Mouse (Mus musculus) heart, embryonic 15.5 days (tissue): ENCODE data around the gene Pde4b. TPM values are rescaled to one million over a fixed set of nuclear protein-coding genes. Genes with fewer than 3 reads are reported as not detected.
A peak's percentile ranks its signal among the peaks of the same experiment; 100 is the strongest.

Experiments
- ATAC-seq: fragments of 200-750 bp; cut with Nextera tagmentation; replicated peaks from 2 replicates; pipeline ENCODE4 v1.8.0; 2017; ENCODE audit warnings: low read depth, moderate TSS enrichment; ENCODE audit not compliant: insufficient number of reproducible peaks, insufficient read depth, low FRiP score
- H3K27ac ChIP-seq: fragments of 300-500 bp; sonication (generic); 2 replicates; pipeline ENCODE4 v1.5.1; 2015; ENCODE audit warnings: mild to moderate bottlenecking, inconsistent platforms
- H3K27me3 ChIP-seq: fragments of 300-500 bp; sonication (generic); 2 replicates; pipeline ENCODE4 v1.6.1; 2015; ENCODE audit warnings: inconsistent platforms
- H3K36me3 ChIP-seq: fragments of 300-500 bp; sonication (generic); 2 replicates; pipeline ENCODE4 v1.6.1; 2015; ENCODE audit warnings: mild to moderate bottlenecking, inconsistent platforms
- H3K4me1 ChIP-seq: fragments of 300-500 bp; sonication (generic); replicated peaks from 2 replicates; pipeline ENCODE4 v1.6.1; 2015; ENCODE audit warnings: inconsistent platforms
- H3K4me2 ChIP-seq: fragments of 300-500 bp; sonication (generic); 2 replicates; pipeline ENCODE4 v1.6.1; 2015; ENCODE audit warnings: inconsistent platforms, mild to moderate bottlenecking, moderate library complexity
- H3K4me3 ChIP-seq: fragments of 300-500 bp; sonication (generic); 2 replicates; pipeline ENCODE4 v1.5.1; 2015; ENCODE audit warnings: mild to moderate bottlenecking, inconsistent platforms
- H3K9ac ChIP-seq: fragments of 300-500 bp; sonication (generic); 2 replicates; pipeline ENCODE4 v1.6.1; 2015; ENCODE audit warnings: mild to moderate bottlenecking, inconsistent platforms
- H3K9me3 ChIP-seq: fragments of 300-500 bp; sonication (generic); replicated peaks from 2 replicates; pipeline ENCODE4 v1.6.1; 2016; ENCODE audit warnings: inconsistent platforms
- WGBS: fragments of 180-500 bp; shearing (Covaris S2); methylation state at CpG from one replicate; pipeline ENCODE4 v1.1.7; 2015; ENCODE audit warnings: mixed read lengths; 5-methylcytosine and 5-hydroxymethylcytosine counted together
- polyA plus RNA-seq: library from polyadenylated mRNA; unstranded; fragments of >200 nt; fragmentation: Nextera tagmentation; extraction: Ambion mirVana; gene quantifications from 2 replicates; pipeline ENCODE4 v1.2.1, GENCODE M21; 2015

Pde4b gene
- polyA plus RNA-seq, 1 experiment from 2014 or later, result 24.6 TPM

GRCm38 (mm10) chr4:102408938-102409337 lies 321.6 kb downstream of the Pde4b start:
- WGBS, result 20% methylated on average over 4 of the region's 4 CpGs
- Histone ChIP-seq H3K9ac (no peak overlapping the region), H3K4me1 (peaks cover 24% of the 10 kb centered on the region), H3K4me2 (0 out of 2 replicates have a peak overlapping the region, but pooled peaks have one; percentile 7), H3K27me3 (no peaks in the 10 kb centered on the region), H3K9me3 (no peaks in the 10 kb centered on the region), H3K36me3 (no peaks in the 10 kb centered on the region), H3K4me3 (no peak overlapping the region), H3K27ac (peak overlapping the region; percentile 12)
- ATAC-seq, result peak; percentile 55; the same call in 1 of the 2 replicates

GRCm38 (mm10) chr4:102413101-102413500 lies 325.8 kb downstream of the Pde4b start:
- Histone ChIP-seq H3K27me3 (no peaks in the 10 kb centered on the region), H3K4me1 (peaks cover 16% of the 10 kb centered on the region), H3K9ac (no peak overlapping the region), H3K9me3 (no peaks in the 10 kb centered on the region), H3K27ac (no peak overlapping the region), H3K4me2 (no peak overlapping the region), H3K4me3 (no peak overlapping the region), H3K36me3 (no peaks in the 10 kb centered on the region)
- ATAC-seq, result no peak
- WGBS, result 89% methylated on average over 2 of the region's 2 CpGs

DNA sequence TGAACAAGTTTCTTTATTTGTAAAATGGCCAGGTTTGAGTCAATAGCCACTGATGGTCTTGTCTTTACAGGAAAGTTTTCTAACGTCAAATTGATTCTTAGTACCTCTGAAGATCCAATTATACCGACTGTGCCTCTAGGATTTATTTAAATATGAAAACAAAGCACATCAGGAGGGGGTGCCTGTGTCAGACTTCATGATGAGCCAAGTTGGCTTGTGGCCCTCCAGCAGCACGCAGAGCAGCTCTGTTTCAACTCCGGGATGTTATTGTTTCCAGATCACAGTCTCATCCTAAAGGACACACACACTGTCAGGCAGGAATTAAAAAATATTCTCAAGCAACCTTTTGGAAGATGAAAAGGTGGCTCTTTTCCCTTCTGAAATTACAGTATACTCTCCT lies 326.5 kb downstream of the Pde4b start:
- Histone ChIP-seq H3K4me1 (peaks cover 10% of the 10 kb centered on the region), H3K27me3 (no peaks in the 10 kb centered on the region), H3K9me3 (no peaks in the 10 kb centered on the region), H3K4me3 (no peak overlapping the region), H3K9ac (no peak overlapping the region), H3K36me3 (no peaks in the 10 kb centered on the region), H3K27ac (no peak overlapping the region), H3K4me2 (no peak overlapping the region)
- no peak for ATAC-seq
- WGBS, result 53% methylated on average over 4 of the region's 4 CpGs

GRCm38 (mm10) chr4:102414610-102415009 lies 327.3 kb downstream of the Pde4b start:
- WGBS, result 84% methylated on average over 4 of the region's 4 CpGs

DNA sequence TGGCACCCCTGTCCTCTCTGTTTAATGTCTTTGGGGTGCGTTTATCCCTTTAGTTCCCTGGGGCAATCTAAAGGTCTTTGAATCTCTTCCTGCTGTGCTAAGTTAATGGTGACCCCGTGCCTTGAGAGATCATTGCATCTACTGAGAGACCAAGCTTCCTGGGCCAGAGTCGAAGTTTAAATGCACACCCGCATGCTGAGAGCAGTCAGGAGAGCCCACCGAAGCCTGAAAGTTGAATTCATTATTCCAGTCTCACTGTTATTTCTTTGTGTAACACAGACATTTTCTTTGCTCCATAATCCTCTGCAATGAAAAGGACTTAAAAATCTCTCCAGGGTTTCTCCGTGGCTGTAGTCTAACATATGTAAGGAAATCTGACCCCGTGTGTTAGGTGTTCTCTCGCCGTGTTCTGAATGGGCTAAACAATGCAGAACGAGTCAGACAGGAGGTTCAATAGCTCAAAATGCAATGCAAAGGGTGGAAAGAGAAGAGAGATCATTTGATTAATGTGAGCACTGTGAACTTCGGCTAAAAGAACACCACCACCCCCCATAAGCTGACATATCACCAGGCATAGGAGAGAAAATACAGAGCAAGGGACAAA lies 333.6 kb downstream of the Pde4b start:
- no peak overlapping the region for H3K9ac ChIP-seq

More at GRCm38 (mm10) chr4:102414610-102415009, 327.3 kb downstream of the Pde4b start:
- no peak for ATAC-seq
- Histone ChIP-seq H3K4me1 (peaks cover 2% of the 10 kb centered on the region), H3K4me3 (no peak overlapping the region), H3K4me2 (no peak overlapping the region), H3K36me3 (no peaks in the 10 kb centered on the region), H3K9me3 (no peaks in the 10 kb centered on the region), H3K27me3 (no peaks in the 10 kb centered on the region), H3K9ac (no peak overlapping the region), H3K27ac (no peak overlapping the region)

DNA sequence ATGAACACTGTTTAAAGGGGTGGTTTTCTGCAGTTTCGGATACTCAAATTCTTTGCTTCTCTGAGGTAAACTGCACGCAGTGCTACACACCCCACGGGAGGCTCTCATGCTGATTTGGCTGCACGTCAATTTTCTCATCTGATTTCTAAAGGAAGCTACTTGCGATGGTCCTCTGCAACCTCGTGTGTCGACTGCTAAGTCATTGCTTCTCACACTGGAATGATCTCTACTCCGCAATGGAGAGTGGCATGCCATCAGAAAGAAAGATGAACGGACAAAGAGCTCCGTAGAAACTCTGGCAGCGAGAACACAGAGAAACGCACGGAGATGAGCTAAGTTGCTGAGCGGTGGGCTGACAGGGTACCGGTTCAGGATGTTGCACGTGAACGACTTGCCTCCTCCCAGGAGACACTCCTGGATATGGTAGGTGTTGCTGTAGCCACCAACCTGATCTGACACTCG lies 334.1 kb downstream of the Pde4b start:
- H3K4me3 ChIP-seq, result no peak overlapping the region
- peak overlapping the region; percentile 2; the same call in 1 of the 2 replicates for H3K4me2 ChIP-seq
- H3K36me3 ChIP-seq, result no peaks in the 10 kb centered on the region
- peaks cover 8% of the 10 kb centered on the region; the same call in 1 of the 2 replicates for H3K4me1 ChIP-seq
- no peak for ATAC-seq
- H3K27me3 ChIP-seq, result no peaks in the 10 kb centered on the region
- WGBS, result 60% methylated on average over 18 of the region's 18 CpGs
- no peak overlapping the region for H3K9ac ChIP-seq
- no peak overlapping the region for H3K27ac ChIP-seq
- no peaks in the 10 kb centered on the region for H3K9me3 ChIP-seq

More for the DNA sequence above, 333.6 kb downstream of the Pde4b start:
- Histone ChIP-seq H3K27me3 (no peaks in the 10 kb centered on the region), H3K4me1 (peaks cover 8% of the 10 kb centered on the region; the same call in 1 of the 2 replicates), H3K9me3 (no peaks in the 10 kb centered on the region), H3K4me2 (peak overlapping the region; percentile 2; the same call in 1 of the 2 replicates), H3K27ac (no peak overlapping the region), H3K4me3 (no peak overlapping the region), H3K36me3 (no peaks in the 10 kb centered on the region)
- no peak for ATAC-seq
- WGBS, result 68% methylated on average over 11 of the region's 11 CpGs

DNA sequence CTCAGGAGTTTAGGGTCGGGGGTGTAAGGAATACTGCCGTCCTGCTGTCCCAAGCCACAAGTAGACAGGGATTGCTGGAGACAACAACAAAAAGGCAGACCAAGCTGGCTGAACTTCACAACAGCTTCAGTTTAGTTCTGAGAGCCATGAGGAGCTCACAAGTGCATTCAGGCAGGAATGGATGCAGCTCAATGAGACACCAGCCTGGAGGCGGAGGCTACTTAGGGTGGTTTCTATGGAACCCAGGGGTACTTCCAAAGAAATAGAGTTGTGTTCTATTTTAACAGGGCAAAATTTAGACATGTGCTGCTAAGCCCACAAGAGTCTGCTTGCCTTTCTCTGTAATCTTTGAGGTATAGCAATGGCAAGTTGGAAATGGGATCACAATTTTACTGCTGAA lies 336.8 kb downstream of the Pde4b start:
- WGBS, result 88% methylated on average over 3 of the region's 3 CpGs
- no peak overlapping the region for H3K9ac ChIP-seq
- peaks cover 8% of the 10 kb centered on the region; the same call in 1 of the 2 replicates for H3K4me1 ChIP-seq
- no peak overlapping the region for H3K4me2 ChIP-seq
- H3K27me3 ChIP-seq, result no peaks in the 10 kb centered on the region
- no peaks in the 10 kb centered on the region for H3K36me3 ChIP-seq
- no peak overlapping the region for H3K4me3 ChIP-seq
- no peak overlapping the region for H3K27ac ChIP-seq
- no peaks in the 10 kb centered on the region for H3K9me3 ChIP-seq
- ATAC-seq, result no peak

- Histone ChIP-seq H3K9ac (no peak overlapping the region), H3K27me3 (no peaks in the 10 kb centered on the region), H3K36me3 (no peaks in the 10 kb centered on the region), H3K4me1 (peaks cover 8% of the 10 kb centered on the region; the same call in 1 of the 2 replicates), H3K27ac (no peak overlapping the region), H3K4me2 (no peak overlapping the region), H3K9me3 (no peaks in the 10 kb centered on the region), H3K4me3 (no peak overlapping the region)
- WGBS, result 51% methylated on average over 3 of the region's 3 CpGs
- ATAC-seq, result no peak
These were observed 338.1 kb downstream of the Pde4b start for GRCm38 (mm10) chr4:102425422-102425821.

GRCm38 (mm10) chr4:102429730-102430341 lies 342.5 kb downstream of the Pde4b start:
- no peak overlapping the region for H3K4me3 ChIP-seq
- no peaks in the 10 kb centered on the region for H3K9me3 ChIP-seq
- 61% methylated on average over 4 of the region's 4 CpGs for WGBS
- H3K9ac ChIP-seq, result no peak overlapping the region
- H3K4me2 ChIP-seq, result no peak overlapping the region
- no peaks in the 10 kb centered on the region for H3K27me3 ChIP-seq
- H3K36me3 ChIP-seq, result no peaks in the 10 kb centered on the region
- H3K4me1 ChIP-seq, result peaks cover 12% of the 10 kb centered on the region
- H3K27ac ChIP-seq, result no peak overlapping the region
- no peak for ATAC-seq

DNA sequence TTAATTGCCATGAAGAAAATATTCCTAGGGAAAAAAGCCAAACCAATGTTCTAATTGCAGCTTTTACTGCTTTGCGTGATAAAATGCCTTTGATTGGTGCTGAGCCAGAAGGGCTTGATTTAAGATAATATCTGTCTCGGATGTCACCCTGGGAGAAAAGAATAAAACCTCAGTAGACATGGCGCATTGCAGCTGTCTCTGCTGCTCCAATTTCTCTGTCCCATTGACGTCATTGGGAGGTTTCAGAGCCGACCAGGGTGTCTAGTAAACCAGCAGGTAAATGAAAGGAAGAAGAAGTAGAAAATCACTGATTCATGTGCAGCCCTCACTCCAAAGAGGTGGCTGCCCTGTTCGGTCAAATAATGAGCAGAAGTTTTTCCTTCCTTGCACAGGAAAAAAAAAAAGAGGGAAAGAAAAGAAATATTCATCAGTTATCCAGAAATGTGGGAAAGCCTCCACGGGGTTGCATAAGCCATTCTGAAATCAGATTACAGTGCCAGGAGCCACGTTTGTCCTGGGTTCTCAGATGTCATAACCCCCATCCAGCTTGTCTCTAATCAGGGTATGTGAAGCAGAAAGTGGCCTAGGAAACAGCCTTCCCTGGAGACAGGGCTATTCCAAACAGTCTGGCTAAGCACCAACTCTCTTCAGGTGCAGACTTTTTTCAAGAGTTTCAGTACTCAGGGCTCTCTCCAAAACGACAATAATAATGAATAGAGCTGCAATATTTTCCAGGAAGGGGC lies 344.9 kb downstream of the Pde4b start:
- no peaks in the 10 kb centered on the region for H3K9me3 ChIP-seq
- no peak overlapping the region for H3K4me3 ChIP-seq
- no peak; the same call in 1 of the 2 replicates for ATAC-seq
- H3K27ac ChIP-seq, result peak overlapping the region; percentile 34
- 0 out of 2 replicates have a peak overlapping the region, but pooled peaks have one; percentile 1 for H3K4me2 ChIP-seq
- WGBS, result 36% methylated on average over 9 of the region's 9 CpGs
- H3K4me1 ChIP-seq, result peaks cover 12% of the 10 kb centered on the region
- H3K9ac ChIP-seq, result no peak overlapping the region
- H3K36me3 ChIP-seq, result no peaks in the 10 kb centered on the region
- no peaks in the 10 kb centered on the region for H3K27me3 ChIP-seq

DNA sequence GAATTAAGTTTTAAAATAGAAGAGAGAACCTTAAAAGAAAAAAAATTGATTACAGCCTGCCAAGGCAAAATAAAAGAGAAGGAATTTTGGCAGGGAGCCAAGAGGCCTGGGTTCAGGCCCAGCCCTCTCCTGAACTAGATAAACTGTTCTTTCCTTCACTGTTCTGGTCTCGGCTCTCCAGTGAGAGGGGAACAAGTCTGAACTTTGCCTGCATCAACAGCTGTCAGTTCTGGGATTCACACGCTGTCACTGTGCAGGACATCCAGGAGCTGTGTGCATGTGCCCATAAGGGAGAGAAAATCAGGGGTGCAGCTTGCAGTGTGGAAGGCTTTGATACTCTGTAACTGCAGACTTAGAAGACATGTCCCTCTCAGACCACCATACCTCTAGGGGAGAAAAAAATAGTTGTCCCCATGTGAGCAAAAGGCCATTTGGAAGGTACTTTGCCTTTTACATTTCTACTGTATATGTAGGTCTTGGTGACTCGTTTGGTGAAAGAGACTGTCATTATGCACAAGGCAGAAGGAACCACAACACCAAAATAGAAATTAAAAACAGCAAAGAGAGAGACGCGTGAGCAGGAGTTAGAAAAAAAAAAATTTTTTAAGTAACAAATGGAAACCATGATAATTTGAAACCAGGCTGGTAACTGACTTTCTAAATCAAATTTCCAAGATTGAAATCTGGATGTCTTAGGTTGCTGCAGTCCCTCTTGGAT lies 352.2 kb downstream of the Pde4b start:
- no peak overlapping the region for H3K9ac ChIP-seq
- no peaks in the 10 kb centered on the region for H3K27me3 ChIP-seq
- peak overlapping the region; percentile 86 for H3K27ac ChIP-seq
- peak overlapping the region; percentile 30; the same call in 1 of the 2 replicates for H3K4me2 ChIP-seq
- no peak overlapping the region for H3K4me3 ChIP-seq
- peaks cover 24% of the 10 kb centered on the region for H3K4me1 ChIP-seq
- WGBS, result 32% methylated on average over 5 of the region's 5 CpGs
- no peaks in the 10 kb centered on the region for H3K9me3 ChIP-seq
- no peaks in the 10 kb centered on the region for H3K36me3 ChIP-seq
- ATAC-seq, result peak; percentile 87
